Mouse (Mus musculus) right cerebral cortex, postnatal 36 days (tissue): ENCODE results near the gene Shroom3.

Source experiments
- DNase-seq, 2 experiments: peaks; one replicate each; pipeline ENCODE4 v3.0.0; 2022; ENCODE audit warnings: low spot score in 2 of 2, mixed read lengths in 1 of 2

Shroom3 gene

DNA sequence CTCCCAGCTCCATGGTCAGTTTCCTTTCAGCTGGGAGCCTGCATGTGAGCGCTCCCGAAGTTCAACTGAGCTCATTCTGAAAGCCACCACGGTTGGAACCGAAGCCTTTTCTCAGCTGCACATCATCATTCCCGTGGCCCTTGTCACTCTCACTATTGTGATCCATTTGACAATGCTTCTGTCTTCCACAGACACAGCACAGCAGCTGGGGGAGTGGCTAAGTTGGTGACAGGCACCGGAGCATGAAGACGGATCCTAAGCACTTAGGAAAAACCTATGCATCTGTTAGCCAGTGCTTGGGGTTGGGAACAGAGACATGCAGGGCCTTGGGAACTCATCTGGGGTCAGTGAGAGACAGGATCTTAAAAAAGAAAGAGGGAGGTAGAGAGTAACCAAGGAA is 121.1 kb downstream of the Shroom3 start:
- DNase-seq, result no peak

GRCm38 (mm10) chr5:92808503-92809415 is 125.5 kb downstream of the Shroom3 start:
- no peak for DNase-seq

- DNase-seq, result no peak
Observed at GRCm38 (mm10) chr5:92809416-92809750, 126.1 kb downstream of the Shroom3 start.

- DNase-seq, result peak in 1 of 2 experiments; percentile 30
Observed at GRCm38 (mm10) chr5:92810922-92811533, 127.8 kb downstream of the Shroom3 start.

DNA sequence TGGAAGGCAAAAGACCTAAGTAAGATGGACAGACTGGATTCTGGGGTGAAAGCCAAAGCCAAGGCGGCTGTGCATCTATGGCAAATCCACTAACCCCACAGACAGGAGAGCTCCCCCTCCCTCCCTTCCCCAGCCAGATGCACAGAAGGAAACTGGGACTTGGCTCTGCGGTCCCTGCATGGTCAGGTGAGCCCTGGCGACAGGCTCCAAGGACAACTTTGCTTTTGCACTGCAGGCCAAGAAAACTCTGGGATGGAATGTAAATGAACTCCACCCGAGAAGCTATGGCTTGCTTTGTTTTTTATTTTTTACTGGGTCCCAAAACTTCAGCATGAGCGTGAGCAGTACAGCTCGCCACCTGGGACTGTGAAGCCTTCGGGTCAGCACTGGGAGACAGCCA is 128.5 kb downstream of the Shroom3 start:
- DNase-seq, result no peak

- no peak for DNase-seq
Observed at GRCm38 (mm10) chr5:92812936-92813335, 129.7 kb downstream of the Shroom3 start.

- no peak for DNase-seq
Observed at GRCm38 (mm10) chr5:92813562-92813961, 130.3 kb downstream of the Shroom3 start.

DNA sequence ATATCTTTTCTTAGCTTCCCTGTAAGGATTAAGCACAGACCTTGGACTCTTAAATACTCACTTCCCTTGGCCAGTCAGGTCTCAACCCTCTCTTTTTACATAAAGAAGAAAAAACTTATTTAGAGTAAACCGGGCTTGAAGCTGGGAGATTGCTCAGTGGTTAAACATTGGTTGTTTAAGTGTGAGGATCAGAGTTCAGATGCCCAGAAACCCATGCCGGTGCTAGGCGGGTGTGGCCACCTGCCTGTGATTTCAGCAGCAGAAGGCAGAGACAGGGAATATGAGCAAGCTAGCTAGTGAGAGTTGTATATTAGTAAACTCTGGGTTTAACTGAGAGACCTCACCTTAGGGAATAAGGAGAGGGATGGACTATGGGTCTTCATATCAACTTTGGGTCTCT is 131.4 kb downstream of the Shroom3 start:
- no peak for DNase-seq

GRCm38 (mm10) chr5:92817122-92817822 is 134.0 kb downstream of the Shroom3 start:
- no peak for DNase-seq

DNA sequence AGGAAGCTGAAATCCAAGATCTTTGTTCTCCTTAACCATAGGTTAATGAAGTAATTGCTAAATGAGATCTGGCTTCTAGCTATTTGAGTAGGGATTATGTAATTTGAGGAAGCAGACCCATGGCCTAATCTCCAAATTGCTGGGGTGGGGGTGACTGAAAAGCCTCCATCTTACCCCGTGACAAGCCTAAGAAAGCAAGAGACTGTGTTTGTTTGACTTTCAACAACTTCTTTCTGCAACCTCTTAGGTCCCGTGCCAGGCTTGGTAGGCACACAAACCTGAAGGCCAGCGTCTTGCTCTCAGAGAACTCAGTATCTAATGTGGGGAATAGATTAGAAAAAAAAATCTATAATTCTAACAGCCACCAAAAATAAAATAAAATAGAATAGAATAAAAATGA is 138.1 kb downstream of the Shroom3 start:
- DNase-seq, result no peak

- no peak for DNase-seq
Observed at GRCm38 (mm10) chr5:92823495-92823894, 140.3 kb downstream of the Shroom3 start.

- no peak for DNase-seq
Observed at GRCm38 (mm10) chr5:92824304-92825009, 141.2 kb downstream of the Shroom3 start.

- DNase-seq, result no peak
Observed at GRCm38 (mm10) chr5:92830391-92830790, 147.2 kb downstream of the Shroom3 start.

DNA sequence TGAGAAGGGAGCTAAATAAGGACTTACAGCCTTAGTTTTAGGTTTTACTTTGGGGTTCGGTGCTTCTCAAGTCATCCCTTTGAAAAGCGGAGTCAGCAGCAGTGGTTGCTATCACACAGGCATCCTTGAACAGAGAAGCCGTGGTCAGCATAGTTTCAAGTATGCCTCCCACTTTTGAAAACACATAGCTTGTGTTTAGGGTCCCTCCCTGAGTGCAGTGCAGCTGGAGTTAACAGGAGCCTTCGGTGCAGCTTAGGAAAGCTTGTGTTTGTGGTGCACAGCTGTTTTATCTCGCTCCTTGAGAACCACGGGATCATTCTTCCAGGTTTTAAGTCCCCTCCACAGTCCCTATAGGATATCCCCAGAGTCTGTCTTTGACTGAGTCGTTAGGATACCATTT is 151.3 kb downstream of the Shroom3 start:
- DNase-seq, result no peak

GRCm38 (mm10) chr5:92837311-92837710 is 154.1 kb downstream of the Shroom3 start:
- DNase-seq, result no peak

DNA sequence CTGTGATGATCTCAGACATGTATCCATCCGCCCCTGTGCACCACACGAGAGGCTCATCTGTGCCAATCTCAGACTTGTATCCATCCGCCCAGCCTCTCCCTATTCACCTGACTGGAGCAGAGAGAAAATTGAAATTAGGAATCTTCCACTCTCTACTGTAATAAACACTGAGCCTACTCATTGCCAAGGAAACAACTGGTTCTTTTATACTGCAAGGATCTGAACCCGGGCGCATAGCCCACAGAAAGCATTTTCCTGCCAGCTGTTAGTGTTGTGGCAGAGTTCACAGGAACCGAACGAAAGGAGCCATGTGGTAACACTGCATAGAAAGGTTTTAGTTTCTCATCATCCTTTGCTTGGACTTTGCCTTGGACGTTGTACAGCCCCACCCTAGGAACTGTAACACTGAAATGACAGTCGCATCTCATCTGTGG is 155.1 kb downstream of the Shroom3 start:
- DNase-seq, result no peak

GRCm38 (mm10) chr5:92839314-92839713 is 156.1 kb downstream of the Shroom3 start:
- no peak for DNase-seq

DNA sequence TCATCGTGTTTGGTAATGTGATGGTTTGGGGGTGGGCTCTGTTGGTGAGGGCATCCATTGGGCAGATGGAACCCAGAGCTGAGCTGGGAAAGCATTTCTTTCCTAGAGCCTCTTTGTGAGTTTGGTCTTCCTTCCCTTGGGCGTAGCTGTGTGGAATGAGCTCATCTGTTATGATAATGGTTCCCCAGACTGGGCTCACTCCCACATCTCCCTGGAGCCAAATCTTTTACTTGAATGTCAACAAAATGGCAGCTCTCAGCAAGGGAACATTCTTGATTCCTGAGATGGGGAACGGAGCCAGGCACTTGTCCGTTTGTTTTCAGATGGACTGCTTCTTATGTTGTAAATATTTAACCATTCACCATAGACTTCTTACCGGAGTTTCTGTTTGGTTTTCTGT is 158.2 kb downstream of the Shroom3 start:
- DNase-seq, result no peak

DNA sequence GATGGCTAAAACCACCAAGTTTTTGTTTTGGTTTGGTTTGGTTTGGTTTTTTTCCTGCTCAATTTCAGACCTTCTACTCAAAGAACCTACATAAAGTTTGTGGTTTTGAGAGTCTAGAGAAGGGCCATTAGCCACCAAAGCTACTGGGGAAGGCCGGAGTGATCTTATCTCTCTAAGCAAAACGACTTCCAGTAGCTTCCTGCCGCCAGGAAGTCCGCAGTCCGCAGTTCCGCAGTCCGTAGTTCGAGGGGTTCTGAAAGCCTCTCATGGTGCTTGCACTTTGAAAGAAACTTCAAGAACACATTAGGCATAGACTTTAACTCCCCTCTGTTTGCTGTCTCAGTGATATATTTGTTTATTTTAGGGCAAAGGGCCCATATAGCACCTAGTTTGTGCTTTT is 159.2 kb downstream of the Shroom3 start:
- no peak for DNase-seq

DNA sequence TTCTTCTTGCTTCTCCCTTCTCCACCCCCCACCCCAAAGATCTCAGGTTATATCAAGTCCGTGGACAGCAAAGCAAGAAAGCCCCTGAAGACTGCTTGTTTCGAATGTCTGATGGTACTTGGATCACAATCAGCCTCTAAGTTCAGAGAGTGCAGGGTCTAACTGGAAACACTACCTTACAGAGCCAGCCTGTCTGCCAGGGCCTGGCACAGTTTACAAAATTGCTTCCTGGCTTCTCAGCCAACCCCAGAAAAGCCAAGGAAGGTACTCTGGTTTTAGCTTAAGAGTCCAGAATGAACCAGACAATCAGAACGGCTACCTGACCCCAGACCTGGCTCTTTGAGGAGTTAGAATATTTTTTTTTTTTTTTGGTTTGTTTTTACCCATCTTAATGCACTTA is 159.6 kb downstream of the Shroom3 start:
- DNase-seq, result no peak

- no peak for DNase-seq
Observed at GRCm38 (mm10) chr5:92843850-92844785, 160.9 kb downstream of the Shroom3 start.
